Mouse (Mus musculus) midbrain, embryonic 10.5 days (tissue): ENCODE measurements around the gene Elane. TPM values are rescaled to one million over a fixed set of nuclear protein-coding genes. Genes with fewer than 3 reads are reported as not detected.

Experiments used
- DNase-seq: peaks from one replicate; pipeline ENCODE4 v3.0.0-alpha.2; 2017; ENCODE audit warnings: low spot score
- H3K27ac ChIP-seq: fragments of 300-500 bp; sonication (generic); replicated peaks from 2 replicates; pipeline ENCODE4 v1.5.1; 2016; ENCODE audit warnings: mild to moderate bottlenecking
- H3K27me3 ChIP-seq: fragments of 300-500 bp; sonication (generic); 2 replicates; pipeline ENCODE4 v1.6.1; 2016; ENCODE audit warnings: low read depth, mild to moderate bottlenecking; ENCODE audit not compliant: poor library complexity, severe bottlenecking
- H3K36me3 ChIP-seq: fragments of 300-500 bp; sonication (generic); 2 replicates; pipeline ENCODE4 v1.6.1; 2016; ENCODE audit warnings: mild to moderate bottlenecking, moderate library complexity
- H3K4me1 ChIP-seq: fragments of 300-500 bp; sonication (generic); 2 replicates; pipeline ENCODE4 v1.6.1; 2016
- H3K4me3 ChIP-seq: fragments of 300-500 bp; sonication (generic); 2 replicates; pipeline ENCODE4 v1.5.1; 2016; ENCODE audit warnings: mild to moderate bottlenecking, moderate library complexity
- H3K9me3 ChIP-seq: fragments of 300-500 bp; sonication (generic); replicated peaks from 2 replicates; pipeline ENCODE4 v1.6.1; 2016; ENCODE audit warnings: mild to moderate bottlenecking
- WGBS: fragments of 180-500 bp; shearing (Covaris S2); methylation state at CpG from one replicate; pipeline ENCODE4 v1.1.7; 2016; 5-methylcytosine and 5-hydroxymethylcytosine counted together
- microRNA-seq: library from miRNA; unstranded; fragments of <30 nt; microRNA quantifications from one replicate; pipeline ENCODE4, GENCODE M21; 2017
- polyA plus RNA-seq: library from polyadenylated mRNA; unstranded; fragments of >200 nt; fragmentation: Nextera tagmentation; extraction: Ambion mirVana; gene quantifications from 2 replicates; pipeline ENCODE4 v1.2.1, GENCODE M21; 2016

Gene Elane
- polyA plus RNA-seq, 1 experiment from 2014 or later = 0.16 TPM

DNA sequence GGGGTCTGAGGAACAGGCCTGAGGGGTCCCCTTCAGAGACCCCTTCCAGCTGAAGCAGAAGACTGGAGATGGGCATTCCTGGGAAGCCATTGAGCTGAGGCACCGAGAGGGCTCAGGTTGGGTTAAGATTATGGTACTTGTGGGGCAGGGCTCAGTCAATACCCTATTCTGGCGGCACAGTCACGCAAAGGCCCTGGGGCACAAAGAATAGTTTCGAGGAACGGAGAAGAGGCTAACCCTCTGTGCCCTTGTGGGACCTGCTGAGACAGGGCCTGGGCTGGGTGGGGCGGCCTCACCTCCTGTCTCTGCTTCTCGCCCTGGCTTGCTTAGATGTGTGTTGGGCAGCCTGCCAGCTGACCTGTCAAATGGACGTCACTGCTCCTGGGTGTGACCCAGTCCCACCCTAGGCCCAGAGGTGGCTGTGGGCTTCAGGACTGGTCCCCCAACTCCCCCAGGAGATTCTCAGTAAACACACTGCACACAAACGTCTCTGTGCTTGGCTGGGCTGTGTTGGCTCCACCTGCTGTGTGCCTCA lies 47.2 kb downstream of the Elane start:
- Histone ChIP-seq H3K27me3 (peaks cover 20% of the 10 kb centered on the region), H3K4me3 (peak overlapping the region; percentile 25), H3K27ac (peak overlapping the region; percentile 71), H3K36me3 (peaks cover 78% of the 10 kb centered on the region), H3K9me3 (no peaks in the 10 kb centered on the region), H3K4me1 (peaks cover 83% of the 10 kb centered on the region)
- 68% methylated on average over 9 of the region's 9 CpGs for WGBS
- DNase-seq = no peak

DNA sequence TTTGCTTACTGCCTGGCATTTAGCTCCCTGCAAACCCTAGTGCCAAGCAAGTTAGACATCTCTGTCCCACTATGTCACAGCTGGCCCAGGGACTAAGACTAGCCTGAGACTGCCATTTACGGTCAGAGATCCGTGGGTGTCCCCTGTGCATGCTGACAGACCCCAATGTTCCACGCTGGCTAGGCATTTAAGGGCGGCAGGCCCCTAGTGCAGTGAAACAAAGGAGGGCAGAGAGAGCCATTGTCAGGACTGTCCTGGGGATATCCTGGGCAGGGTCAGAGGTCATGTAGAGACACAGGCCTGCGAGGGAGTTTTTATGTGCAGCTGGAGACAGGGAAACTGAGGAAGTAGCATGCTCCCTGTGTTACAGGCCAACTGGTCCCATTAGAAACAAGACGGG lies 47.8 kb downstream of the Elane start:
- Histone ChIP-seq H3K27me3 (peaks cover 20% of the 10 kb centered on the region), H3K4me3 (peak overlapping the region; percentile 25; the same call in 1 of the 2 replicates), H3K36me3 (peaks cover 84% of the 10 kb centered on the region), H3K27ac (peak overlapping the region; percentile 71), H3K4me1 (peaks cover 83% of the 10 kb centered on the region), H3K9me3 (no peaks in the 10 kb centered on the region)
- no peak for DNase-seq
- 39% methylated on average over 6 of the region's 6 CpGs for WGBS

- Histone ChIP-seq H3K27ac (peak overlapping the region; percentile 71), H3K9me3 (no peaks in the 10 kb centered on the region), H3K27me3 (peaks cover 20% of the 10 kb centered on the region), H3K36me3 (peaks cover 86% of the 10 kb centered on the region), H3K4me3 (0 out of 2 replicates have a peak overlapping the region, but pooled peaks have one; percentile 18), H3K4me1 (peaks cover 83% of the 10 kb centered on the region)
- 73% methylated on average over 13 of the region's 13 CpGs for WGBS
- no peak for DNase-seq
Measured at GRCm38 (mm10) chr10:79934272-79934721, 48.2 kb downstream of the Elane start.

DNA sequence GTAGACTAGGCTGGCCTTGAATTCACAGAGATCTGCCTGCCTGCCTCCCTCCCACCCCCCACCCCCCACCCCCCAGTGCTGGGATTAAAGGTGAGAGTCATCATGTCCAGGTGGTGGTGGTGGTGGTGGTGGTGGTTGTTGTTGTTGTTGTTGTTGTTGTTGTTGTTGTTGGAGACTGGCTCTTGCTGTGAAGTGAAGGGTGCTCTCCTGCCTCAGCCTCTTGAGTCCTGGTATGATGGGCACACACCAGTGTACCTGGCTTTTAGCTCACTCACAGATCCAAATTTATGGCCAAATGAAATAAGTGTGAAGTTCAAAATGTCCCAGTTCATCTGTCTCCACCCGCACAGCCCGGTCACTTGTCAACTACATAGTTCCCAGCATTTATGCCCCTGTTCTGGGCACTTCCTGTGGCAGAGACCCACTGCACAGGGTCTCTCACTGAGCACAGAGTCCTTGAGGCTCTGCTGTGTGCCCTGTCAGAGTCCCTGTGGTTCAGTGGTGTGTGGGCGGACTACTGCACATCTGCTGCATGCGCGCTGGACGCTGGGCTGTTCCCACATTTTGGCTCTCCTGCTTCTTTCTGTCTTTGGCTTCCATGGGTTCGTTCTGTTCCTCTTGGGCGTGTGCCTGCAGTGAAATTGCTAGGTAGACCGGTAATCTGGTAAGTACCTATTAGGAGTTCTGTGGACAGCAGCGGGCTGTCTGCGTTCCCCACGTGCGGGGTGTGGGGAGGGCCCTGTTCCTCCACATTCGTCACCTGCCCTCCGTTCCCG lies 48.9 kb downstream of the Elane start:
- H3K36me3 ChIP-seq = peaks cover 86% of the 10 kb centered on the region
- 92% methylated on average over 16 of the region's 16 CpGs for WGBS

GRCm38 (mm10) chr10:79936284-79936910 lies 50.4 kb downstream of the Elane start:
- H3K27ac ChIP-seq = no peak overlapping the region
- peaks cover 69% of the 10 kb centered on the region for H3K4me1 ChIP-seq
- no peaks in the 10 kb centered on the region for H3K9me3 ChIP-seq
- 83% methylated on average over 10 of the region's 10 CpGs for WGBS
- DNase-seq = no peak
- H3K27me3 ChIP-seq = peaks cover 20% of the 10 kb centered on the region
- peaks cover 81% of the 10 kb centered on the region for H3K36me3 ChIP-seq
- H3K4me3 ChIP-seq = no peak overlapping the region

More for the DNA sequence above, 48.9 kb downstream of the Elane start:
- Histone ChIP-seq H3K4me3 (0 out of 2 replicates have a peak overlapping the region, but pooled peaks have one; percentile 18), H3K27ac (peak overlapping the region; percentile 71; the same call in 1 of the 2 replicates), H3K9me3 (no peaks in the 10 kb centered on the region), H3K27me3 (peaks cover 20% of the 10 kb centered on the region), H3K4me1 (peaks cover 78% of the 10 kb centered on the region)
- no peak for DNase-seq

GRCm38 (mm10) chr10:79936911-79937441 lies 50.9 kb downstream of the Elane start:
- WGBS = 88% methylated on average over 27 of the region's 27 CpGs
- H3K4me1 ChIP-seq = peaks cover 64% of the 10 kb centered on the region
- DNase-seq = no peak
- H3K36me3 ChIP-seq = peaks cover 81% of the 10 kb centered on the region
- no peak overlapping the region for H3K27ac ChIP-seq
- H3K9me3 ChIP-seq = no peaks in the 10 kb centered on the region
- H3K4me3 ChIP-seq = no peak overlapping the region
- peaks cover 20% of the 10 kb centered on the region for H3K27me3 ChIP-seq

Small RNAs within 50 kb of the gene (microRNA-seq; reads per million reads assigned to microRNA genes)
- gene Mir6910 = not detected

Other genes with a start within 250 kb of the Elane start
- gene Shc2, start 248.3 kb upstream of the Elane start, polyA plus RNA-seq = 18.5 and 20.1 TPM in 2 replicates
- not detected in 2 replicates for gene Odf3l2, start 240.5 kb upstream of the Elane start, polyA plus RNA-seq
- 0.89 and 1.1 TPM in 2 replicates for gene Madcam1, start 221.7 kb upstream of the Elane start, polyA plus RNA-seq
- gene Tpgs1, start 216.9 kb upstream of the Elane start, polyA plus RNA-seq = 68.3 and 74.9 TPM in 2 replicates
- 223 and 270 TPM in 2 replicates for gene Cdc34, start 204.1 kb upstream of the Elane start, polyA plus RNA-seq
- gene Gzmm, start 197.2 kb upstream of the Elane start, polyA plus RNA-seq = 0.98 and 1.0 TPM in 2 replicates
- 607 and 655 TPM in 2 replicates for gene Bsg, start 181.8 kb upstream of the Elane start, polyA plus RNA-seq
- 0.05 TPM in 2 replicates for gene Hcn2, start 169.6 kb upstream of the Elane start, polyA plus RNA-seq
- gene Polrmt, start 139.7 kb upstream of the Elane start, polyA plus RNA-seq = 48.6 and 51.7 TPM in 2 replicates
- 0.27 and 0.42 TPM in 2 replicates for gene Fgf22, start 131.2 kb upstream of the Elane start, polyA plus RNA-seq
- 109 and 118 TPM in 2 replicates for gene Rnf126, start 119.3 kb upstream of the Elane start, polyA plus RNA-seq
- 1.1 and 1.8 TPM in 2 replicates for gene Fstl3, start 109.0 kb upstream of the Elane start, polyA plus RNA-seq
- gene Prss57, start 95.3 kb upstream of the Elane start, polyA plus RNA-seq = 0.05 TPM in 1 of 2 replicates, not detected in the other
- 130 and 153 TPM in 2 replicates for gene Palm, start 92.7 kb upstream of the Elane start, polyA plus RNA-seq
- 0.46 and 0.67 TPM in 2 replicates for gene Misp, start 65.3 kb upstream of the Elane start, polyA plus RNA-seq
- gene Ptbp1, start 31.8 kb upstream of the Elane start, polyA plus RNA-seq = 296 and 334 TPM in 2 replicates
- 8.0 and 13.5 TPM in 2 replicates for gene Prtn3, start 11.8 kb upstream of the Elane start, polyA plus RNA-seq
- gene Plppr3, start 11.6 kb upstream of the Elane start, polyA plus RNA-seq = 110 and 169 TPM in 2 replicates
- not detected in 2 replicates for gene Cfd, start 4.6 kb downstream of the Elane start, polyA plus RNA-seq
- gene Med16, start 22.7 kb downstream of the Elane start, polyA plus RNA-seq = 69.8 and 70.8 TPM in 2 replicates
- gene Gm26602, start 24.6 kb downstream of the Elane start, polyA plus RNA-seq = 2.0 and 5.5 TPM in 2 replicates
- gene Kiss1r, start 30.7 kb downstream of the Elane start, polyA plus RNA-seq = 1.0 and 1.2 TPM in 2 replicates
- 126 and 154 TPM in 2 replicates for gene R3hdm4, start 35.0 kb downstream of the Elane start, polyA plus RNA-seq
- gene Arid3a, start 40.8 kb downstream of the Elane start, polyA plus RNA-seq = 12.5 and 13.4 TPM in 2 replicates
- gene Wdr18, start 73.9 kb downstream of the Elane start, polyA plus RNA-seq = 136 and 155 TPM in 2 replicates
- 0.25 and 0.30 TPM in 2 replicates for gene Grin3b, start 84.5 kb downstream of the Elane start, polyA plus RNA-seq
- gene Tmem259, start 98.1 kb downstream of the Elane start, polyA plus RNA-seq = 11.0 TPM in 2 replicates
- 198 and 199 TPM in 2 replicates for gene Cnn2, start 102.3 kb downstream of the Elane start, polyA plus RNA-seq
- gene Abca7, start 110.2 kb downstream of the Elane start, polyA plus RNA-seq = 3.2 and 4.8 TPM in 2 replicates
- 7.9 and 8.0 TPM in 2 replicates for gene Arhgap45, start 130.4 kb downstream of the Elane start, polyA plus RNA-seq
- gene Polr2e, start 153.5 kb downstream of the Elane start, polyA plus RNA-seq = 233 and 276 TPM in 2 replicates
- 702 and 747 TPM in 2 replicates for gene Gpx4, start 160.9 kb downstream of the Elane start, polyA plus RNA-seq
- 15.0 and 15.2 TPM in 2 replicates for gene Sbno2, start 219.3 kb downstream of the Elane start, polyA plus RNA-seq
- 18.0 and 19.7 TPM in 2 replicates for gene Stk11, start 229.6 kb downstream of the Elane start, polyA plus RNA-seq